Comparison of ENCODE assay signal across 22 mouse cellular contexts in genomic region chr5:132809181-132809580, GRCm38 (mm10).
DNase-seq lines count a peak whose midpoint lies in the region; ATAC-seq and TF ChIP-seq lines count a peak whose summit lies in the region.
"Had no signal": no experiment of that assay in that cellular context is flagged by ENCODE, and none has a peak within 500 bp of the region (broad histone marks: within the 10 kb centered on the region; RNA-seq: fewer than 3 reads in every experiment).

No protein-coding gene starts in this region.

- TF ChIP-seq POLR2A in brain, embryonic 14.5 days (IDR thresholded peaks at IDR 0.05; ENCODE audit: borderline replicate concordance, extremely low read depth, insufficient read depth, insufficient read length, poor library complexity, severe bottlenecking), result no peak

- no peak for TF ChIP-seq EP300 in lung, postnatal 0 days (IDR thresholded peaks at IDR 0.05)

- H3K36me3 ChIP-seq in lung, postnatal 0 days (ENCODE audit: insufficient read depth, low read length), result no peaks in the 10 kb centered on the region
- H3K36me3 ChIP-seq: embryonic facial prominence, embryonic 12.5 days; forebrain, embryonic 12.5 days; heart, embryonic 12.5 days; hindbrain, embryonic 12.5 days; limb, embryonic 15.5 days; liver, embryonic 15.5 days; midbrain, embryonic 12.5 days; neural tube, embryonic 15.5 days had no signal

- intact Hi-C loops in gastrocnemius, postnatal 14 days (cut with DNase I; ENCODE audit: low total_unique reads), result no loop called here
- intact Hi-C loops in gastrocnemius, postnatal 36 days (cut with DNase I), result no loop called here

- no peaks in the 10 kb centered on the region for H3K27me3 ChIP-seq in lung, postnatal 0 days (replicated peaks; ENCODE audit: insufficient read depth, low read length)
- H3K27me3 ChIP-seq: embryonic facial prominence, embryonic 12.5 days; forebrain, embryonic 12.5 days; heart, embryonic 12.5 days; hindbrain, embryonic 12.5 days; limb, embryonic 15.5 days; liver, embryonic 15.5 days; midbrain, embryonic 12.5 days; neural tube, embryonic 15.5 days had no signal

- no peak overlapping the region for H3K4me3 ChIP-seq in lung, postnatal 0 days (ENCODE audit: low read depth, low read length)
- H3K4me3 ChIP-seq: embryonic facial prominence, embryonic 12.5 days; forebrain, embryonic 12.5 days; heart, embryonic 12.5 days; hindbrain, embryonic 12.5 days; limb, embryonic 15.5 days; liver, embryonic 15.5 days; midbrain, embryonic 12.5 days; neural tube, embryonic 15.5 days had no signal

- no peak overlapping the region for H3K9ac ChIP-seq in lung, postnatal 0 days (replicated peaks; ENCODE audit: low read depth)
- H3K9ac ChIP-seq: embryonic facial prominence, embryonic 12.5 days; forebrain, embryonic 12.5 days; heart, embryonic 12.5 days; hindbrain, embryonic 12.5 days; limb, embryonic 15.5 days; liver, embryonic 15.5 days; midbrain, embryonic 12.5 days; neural tube, embryonic 15.5 days had no signal

- no peak overlapping the region for H3K27ac ChIP-seq in lung, postnatal 0 days (ENCODE audit: low read length)
- H3K27ac ChIP-seq: embryonic facial prominence, embryonic 12.5 days; forebrain, embryonic 12.5 days; hindbrain, embryonic 12.5 days; limb, embryonic 15.5 days; liver, embryonic 15.5 days; midbrain, embryonic 12.5 days; neural tube, embryonic 15.5 days; stomach, postnatal 0 days had no signal

- H3K4me1 ChIP-seq in lung, postnatal 0 days (ENCODE audit: insufficient read depth, low read depth, low read length), result no peaks in the 10 kb centered on the region
- H3K4me1 ChIP-seq: embryonic facial prominence, embryonic 12.5 days; forebrain, embryonic 12.5 days; heart, embryonic 12.5 days; hindbrain, embryonic 12.5 days; limb, embryonic 15.5 days; liver, embryonic 15.5 days; midbrain, embryonic 12.5 days; neural tube, embryonic 15.5 days had no signal

- no peak for ATAC-seq in lung, postnatal 0 days
- ATAC-seq: activated CD4-positive, CD25-positive, alpha-beta regulatory T cell, adult 4 months had no signal

- peak; percentile 12 for DNase-seq in gastrocnemius, postnatal 14 days
- no peak for DNase-seq in gastrocnemius, postnatal 36 days
- peak; percentile 20 for DNase-seq in lung, postnatal 0 days (ENCODE audit: low spot score)
- DNase-seq in lung, postnatal 25 days (ENCODE audit: low spot score), result no peak
- peak; percentile 42 for DNase-seq in adrenal gland, postnatal 14 days
- DNase-seq in brain, embryonic 14.5 days (ENCODE audit: low read depth), result peak; percentile 14
- no peak for DNase-seq in urinary bladder, postnatal 14 days (ENCODE audit: low spot score)
- DNase-seq: cerebellum, adult 2 months; kidney, adult 11 months; layer of hippocampus, adult 9-11 months; right cerebral cortex, adult 18-20 months; thymus, adult 2 months had no signal

- no peak for TF ChIP-seq CTCF in lung, postnatal 0 days (IDR thresholded peaks at IDR 0.05)
- no peak for TF ChIP-seq CTCF in brain, embryonic 14.5 days (IDR thresholded peaks at IDR 0.05; ENCODE audit: borderline replicate concordance, extremely low read depth, insufficient read depth, insufficient read length)

- H3K9me3 ChIP-seq in lung, postnatal 0 days (ENCODE audit: low read length), result no peaks in the 10 kb centered on the region
- H3K9me3 ChIP-seq: limb, embryonic 15.5 days; liver, embryonic 15.5 days; neural tube, embryonic 15.5 days had no signal

- 23% methylated on average over 4 of the region's 4 CpGs for WGBS in lung, postnatal 0 days

- no peak overlapping the region for H3K4me2 ChIP-seq in lung, postnatal 0 days (replicated peaks; ENCODE audit: low read depth, low read length)
- H3K4me2 ChIP-seq: embryonic facial prominence, embryonic 12.5 days; forebrain, embryonic 12.5 days; heart, embryonic 12.5 days; hindbrain, embryonic 12.5 days; limb, embryonic 15.5 days; liver, embryonic 15.5 days; midbrain, embryonic 12.5 days; neural tube, embryonic 15.5 days had no signal

Comparison
In these comparisons a context has a peak if more than half of its experiments do, and no peak if none do; other contexts are left out.
1. DNase-seq: peak in gastrocnemius, postnatal 14 days (single experiment), lung, postnatal 0 days (single experiment), adrenal gland, postnatal 14 days (single experiment) and brain, embryonic 14.5 days (single experiment); none in gastrocnemius, postnatal 36 days (0 of 2), lung, postnatal 25 days (single experiment) and urinary bladder, postnatal 14 days (single experiment).